Comparison of ENCODE assay signal across 6 mouse cellular contexts in the genomic region with DNA sequence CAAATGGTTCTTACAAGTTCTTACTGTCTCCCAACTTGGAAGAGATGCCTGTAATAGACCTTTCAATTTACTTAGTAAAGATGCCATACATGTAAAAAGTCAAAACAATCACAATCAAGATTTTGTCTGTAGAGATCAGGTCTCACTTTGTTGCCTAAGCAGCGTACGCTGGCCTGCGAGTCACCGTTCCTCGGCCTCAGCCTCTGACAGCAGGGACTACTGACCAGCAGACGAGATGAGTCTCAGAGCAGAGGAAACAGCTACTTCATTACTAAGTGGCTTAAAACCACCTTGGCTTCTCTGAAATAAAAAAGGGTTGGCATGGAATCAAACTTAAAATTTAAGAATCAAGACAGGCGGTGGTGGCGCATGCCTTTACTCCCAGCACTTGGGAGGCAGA. TPM values are rescaled to one million over a fixed set of nuclear protein-coding genes. Genes with fewer than 3 reads are reported as not detected.
"Had no signal": no experiment of that assay in that cellular context is flagged by ENCODE, and none has a peak within 500 bp of the region (broad histone marks: within the 10 kb centered on the region; RNA-seq: fewer than 3 reads in every experiment).

No protein-coding gene starts in this region.

RNA-seq across cellular contexts. Expression of a gene that starts 40.7 kb away (rescaled TPM):
- polyA plus RNA-seq: liver, adult 2 months; lung, adult 2 months; midbrain, embryonic 12.5 days; midbrain, embryonic 14.5 days; midbrain, embryonic 15.5 days; neural tube, embryonic 12.5 days had no signal
